Mouse (Mus musculus) hindlimb bud, embryonic 11.5 days (tissue): ENCODE data around the gene Maml3.
A peak's percentile ranks its signal among the peaks of the same experiment; 100 is the strongest.

Experiments used
- DNase-seq: peaks from one replicate; pipeline ENCODE4 v3.0.0-alpha.2; 2012; ENCODE audit warnings: low read depth, low spot score; ENCODE audit errors: extremely low spot score

Maml3 gene

DNA sequence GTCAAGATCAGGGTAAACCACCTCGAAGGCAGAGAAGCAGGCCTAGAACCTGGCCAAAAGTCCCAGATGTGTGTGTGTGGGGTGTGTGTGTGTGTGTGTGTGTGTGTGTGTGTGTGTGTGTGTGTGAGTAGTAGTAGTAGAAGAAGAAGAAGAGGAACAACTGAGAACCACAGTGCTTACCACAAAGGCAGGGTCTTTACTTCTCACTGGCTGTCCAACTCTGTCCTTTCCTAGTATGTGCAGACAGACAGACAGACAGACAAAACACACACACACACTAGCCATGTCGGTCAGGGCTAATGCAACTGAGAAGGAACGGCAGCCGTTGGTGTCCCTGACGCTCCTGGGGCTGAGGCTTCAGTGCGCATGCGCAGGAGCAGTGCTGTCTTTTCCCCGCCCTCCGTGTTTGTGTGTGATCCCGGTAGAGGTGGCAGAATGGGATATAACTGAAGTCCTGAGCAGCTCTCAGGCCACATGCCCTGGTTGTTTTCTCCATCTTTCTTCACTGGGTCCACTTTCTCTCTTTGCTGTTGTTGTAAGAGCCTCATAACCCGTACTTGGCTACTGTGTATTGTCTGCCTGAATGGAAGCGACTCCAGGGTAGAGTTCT is 308.6 kb downstream of the Maml3 start:
- DNase-seq = no peak

DNA sequence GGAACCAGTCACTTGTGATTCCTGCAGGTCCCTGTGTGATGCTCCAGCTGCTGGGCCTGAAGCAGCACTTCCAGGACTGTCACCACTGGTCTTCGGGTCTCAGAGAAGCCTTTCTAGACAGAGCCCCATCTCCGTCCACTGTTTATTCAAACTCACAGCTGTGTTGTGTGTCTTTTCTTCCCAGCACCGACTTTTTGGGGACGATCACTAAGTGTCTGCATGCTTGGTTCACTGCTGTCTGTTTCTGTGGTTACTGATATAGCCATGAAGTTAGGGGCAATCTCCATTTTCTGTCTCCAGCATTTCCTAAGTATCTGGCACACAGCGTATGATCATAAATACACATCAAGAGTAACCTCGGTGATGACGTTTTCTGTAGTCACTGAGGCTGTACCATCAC is 313.3 kb downstream of the Maml3 start:
- DNase-seq = no peak

DNA sequence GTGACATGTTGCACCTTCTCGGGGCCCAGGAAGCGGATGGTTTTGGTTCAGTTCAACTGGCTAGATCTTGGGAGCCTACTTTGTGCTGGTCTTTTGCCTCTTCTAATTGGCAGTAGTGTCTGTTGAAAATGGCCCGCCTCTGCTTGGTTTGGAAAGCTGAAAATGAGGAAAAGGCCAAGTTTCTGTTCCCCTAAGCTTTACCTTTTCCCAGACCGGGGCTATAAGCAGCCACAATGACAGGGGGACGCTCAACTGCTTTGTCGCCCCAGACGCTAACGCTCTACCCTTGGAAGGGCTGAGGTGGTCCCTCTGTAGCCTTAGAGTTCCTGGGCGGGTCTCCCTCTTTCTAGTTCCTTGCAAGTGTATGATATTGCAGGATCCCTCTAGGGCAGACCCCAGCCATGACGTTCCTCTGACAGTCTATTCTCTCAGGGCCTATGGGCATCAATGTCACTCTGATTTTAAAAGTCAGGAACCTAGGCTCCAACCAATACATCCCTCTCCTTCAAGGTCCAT is 315.4 kb downstream of the Maml3 start:
- no peak for DNase-seq

DNA sequence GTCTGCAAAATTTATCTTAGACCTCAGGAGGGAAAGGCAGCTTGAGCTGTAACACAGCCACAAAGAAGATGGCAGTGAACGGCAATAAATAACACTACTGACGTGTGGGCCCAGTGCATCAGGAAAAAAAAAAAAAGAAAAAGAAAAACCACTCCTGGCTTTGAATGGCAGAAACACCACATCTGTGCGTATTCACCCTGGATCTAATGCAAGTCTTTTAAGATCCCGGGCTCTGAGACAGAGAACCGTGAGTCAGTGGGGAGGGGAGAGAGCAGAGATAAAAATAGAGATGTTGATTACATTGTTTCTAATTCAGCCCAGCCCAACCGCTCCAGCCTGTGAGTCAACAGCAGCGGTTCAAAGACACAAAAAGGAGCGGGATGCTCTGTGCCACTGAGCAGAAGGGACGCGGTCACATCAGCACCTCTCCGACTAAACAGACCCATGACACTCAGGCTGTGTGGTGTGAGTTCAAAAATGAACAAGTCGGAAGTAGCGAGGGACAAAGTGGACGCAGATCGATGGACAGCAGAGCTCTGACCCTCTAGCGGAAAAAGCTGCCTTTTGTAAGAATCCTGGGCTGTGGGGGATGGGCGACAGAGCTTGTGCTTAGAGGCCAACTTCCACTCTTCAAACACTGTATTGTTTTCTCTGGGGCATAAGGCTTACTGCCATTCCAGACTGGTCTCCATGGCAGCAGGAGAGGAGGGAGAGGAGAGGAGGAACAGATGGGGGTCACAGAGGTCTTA is 316.1 kb downstream of the Maml3 start:
- peak; percentile 56 for DNase-seq

DNA sequence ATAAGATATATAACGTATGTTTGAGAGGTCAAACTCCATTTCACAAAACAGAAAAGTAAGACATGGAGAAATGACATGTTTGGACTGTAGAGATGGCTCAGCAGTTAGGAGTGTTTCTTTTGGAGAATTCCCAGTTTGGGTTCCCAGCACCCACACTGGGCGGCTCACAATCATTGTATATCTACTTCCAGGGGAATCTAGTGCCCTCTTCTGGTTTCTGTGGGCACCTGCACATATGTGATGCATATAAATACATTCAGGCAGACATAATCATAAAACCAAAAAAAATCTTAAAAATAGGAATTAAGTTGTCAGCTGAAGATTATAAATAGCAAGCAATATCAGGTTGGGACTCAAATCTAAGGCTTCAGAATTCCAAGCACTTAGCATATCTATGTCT is 316.9 kb downstream of the Maml3 start:
- DNase-seq = no peak

DNA sequence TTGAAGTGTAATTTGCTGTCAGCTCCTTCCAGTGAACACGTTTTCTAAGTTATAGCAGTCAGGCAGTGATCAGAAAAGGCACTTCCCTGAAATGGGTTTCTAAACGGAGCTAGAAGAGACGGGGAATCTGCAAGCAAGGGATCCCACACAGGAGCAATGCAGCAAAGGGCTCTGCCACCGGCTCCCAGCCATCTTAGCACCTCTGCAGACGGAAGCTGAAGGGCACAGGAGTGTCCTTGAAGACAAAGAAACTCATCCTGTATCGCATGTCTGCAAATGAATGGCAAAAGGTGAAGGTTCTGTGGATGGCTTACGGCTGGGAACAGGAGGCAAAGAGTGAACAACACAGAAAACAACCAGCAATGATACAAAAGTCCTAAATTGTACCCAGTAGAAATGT is 319.1 kb downstream of the Maml3 start:
- no peak for DNase-seq

DNA sequence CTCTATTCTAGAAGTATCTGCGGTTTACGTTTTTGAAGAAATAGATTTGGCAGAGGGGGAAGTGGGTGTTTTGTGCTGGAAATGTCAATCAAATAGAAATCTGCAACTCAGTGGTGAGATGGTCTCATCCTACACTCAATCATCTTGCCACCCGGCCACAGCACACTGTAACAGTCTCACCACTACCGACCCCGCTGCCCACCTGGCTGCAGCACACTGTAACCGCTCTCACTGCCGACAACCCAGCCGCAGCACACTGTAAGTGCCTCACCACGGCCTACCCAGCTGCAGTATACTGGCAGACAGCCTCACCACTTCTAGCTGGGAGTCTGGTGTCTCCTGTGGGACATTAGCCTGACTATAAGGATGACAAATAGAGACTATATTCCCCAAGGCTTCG is 322.7 kb downstream of the Maml3 start:
- no peak for DNase-seq

DNA sequence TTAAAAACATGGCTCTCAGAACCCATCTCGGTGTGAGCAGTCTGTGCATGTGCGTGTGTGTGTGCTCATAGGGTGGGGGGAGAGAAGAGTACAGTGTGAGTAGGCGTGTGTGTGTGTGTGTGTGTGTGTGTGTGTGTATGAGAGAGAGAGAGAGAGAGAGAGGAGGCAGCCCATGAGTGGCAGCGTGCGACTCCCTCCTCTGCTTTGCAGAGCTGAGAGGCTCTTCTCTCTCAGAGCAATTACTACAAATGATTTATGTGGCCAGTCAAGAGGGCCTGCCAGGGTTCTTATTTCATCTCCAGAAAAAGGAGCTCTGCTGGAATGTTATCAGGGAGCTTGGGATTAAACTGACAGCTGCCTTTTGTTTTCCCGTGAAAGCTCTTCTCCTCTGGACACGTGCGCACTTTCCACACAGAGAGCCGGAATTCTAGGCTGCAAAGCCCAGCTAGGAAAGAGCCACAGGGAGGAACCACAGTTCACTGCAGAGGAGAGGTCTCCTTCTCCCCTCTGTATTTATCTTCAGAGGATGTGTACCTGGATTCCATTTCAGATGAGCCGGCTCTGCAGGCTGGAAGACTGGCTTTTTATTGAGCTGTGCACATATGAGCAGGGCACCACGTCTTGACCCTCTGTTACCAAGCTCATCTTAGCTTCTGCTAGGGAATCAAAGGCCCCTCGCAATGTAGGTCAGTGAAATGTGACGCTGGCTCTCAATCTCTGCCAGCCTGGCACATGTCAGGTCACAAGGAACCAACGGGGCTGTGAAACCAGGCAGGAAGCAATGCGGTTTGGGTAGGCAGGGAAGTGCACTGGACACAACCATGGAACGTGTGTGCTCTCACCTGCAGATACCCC is 325.9 kb downstream of the Maml3 start:
- DNase-seq = peak; percentile 26

DNA sequence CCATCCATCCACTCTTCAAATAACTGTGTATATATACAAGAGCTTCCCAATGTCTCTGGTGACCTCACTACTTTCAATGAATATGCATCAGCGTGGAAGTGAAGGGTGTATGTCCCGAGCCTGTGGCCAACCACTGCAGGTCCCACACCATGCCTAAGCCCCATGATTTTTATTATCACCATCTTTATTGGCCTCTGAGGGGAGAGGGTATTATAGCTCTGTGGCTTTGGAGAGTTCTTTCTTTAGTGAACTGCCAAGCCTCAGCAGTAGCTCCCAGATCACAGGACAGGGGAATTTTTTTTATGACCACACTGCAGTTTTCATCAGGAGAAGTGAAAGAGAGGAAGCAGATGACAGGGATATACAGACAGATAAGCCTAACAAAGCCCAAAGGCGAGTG is 326.7 kb downstream of the Maml3 start:
- no peak for DNase-seq

DNA sequence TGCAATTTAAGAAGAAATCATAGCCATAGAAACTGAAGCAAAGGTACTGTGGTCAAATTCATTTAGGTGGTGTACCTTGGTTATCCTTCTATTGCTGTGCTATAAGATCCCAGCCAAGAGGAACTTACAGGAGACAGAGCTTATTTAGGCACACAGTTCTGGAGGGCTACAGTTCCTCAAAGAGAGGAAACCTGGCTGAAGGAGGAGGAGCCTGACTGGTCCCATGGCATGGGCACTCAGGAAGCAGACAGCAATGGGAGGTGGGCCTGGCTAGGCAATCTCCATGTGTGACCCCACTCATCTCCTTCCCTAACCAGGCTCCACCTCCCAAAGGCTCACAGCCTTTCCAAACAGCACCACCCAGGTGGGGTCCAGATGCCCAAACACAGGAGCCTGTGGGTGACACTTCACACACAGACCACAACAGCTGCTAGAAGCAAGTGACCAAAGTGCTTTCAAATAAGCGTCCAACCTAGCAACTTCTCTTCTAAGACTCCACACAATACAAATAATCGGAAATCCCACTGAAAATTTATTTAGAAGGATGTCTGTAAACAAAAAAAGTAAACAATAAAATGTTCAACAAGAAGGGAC is 328.8 kb downstream of the Maml3 start:
- no peak for DNase-seq

DNA sequence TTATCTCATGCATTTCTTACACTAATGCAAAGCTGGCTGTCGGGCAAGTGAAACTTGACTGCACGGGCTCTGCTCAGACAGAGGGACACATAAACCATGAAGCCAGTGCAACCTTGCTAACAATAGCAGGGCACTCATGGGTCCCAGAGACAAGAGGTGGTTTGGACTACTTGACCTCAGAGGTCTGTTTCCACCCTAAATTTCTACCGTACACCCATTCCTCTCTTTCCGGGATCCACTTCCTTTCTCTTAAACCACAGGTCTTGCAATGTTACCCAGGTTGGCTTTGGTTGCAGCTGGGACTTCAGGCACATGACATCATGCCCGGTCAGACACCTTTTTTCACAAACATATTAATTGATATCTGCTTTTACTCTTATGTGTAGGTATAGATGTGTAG is 331.3 kb downstream of the Maml3 start:
- no peak for DNase-seq

DNA sequence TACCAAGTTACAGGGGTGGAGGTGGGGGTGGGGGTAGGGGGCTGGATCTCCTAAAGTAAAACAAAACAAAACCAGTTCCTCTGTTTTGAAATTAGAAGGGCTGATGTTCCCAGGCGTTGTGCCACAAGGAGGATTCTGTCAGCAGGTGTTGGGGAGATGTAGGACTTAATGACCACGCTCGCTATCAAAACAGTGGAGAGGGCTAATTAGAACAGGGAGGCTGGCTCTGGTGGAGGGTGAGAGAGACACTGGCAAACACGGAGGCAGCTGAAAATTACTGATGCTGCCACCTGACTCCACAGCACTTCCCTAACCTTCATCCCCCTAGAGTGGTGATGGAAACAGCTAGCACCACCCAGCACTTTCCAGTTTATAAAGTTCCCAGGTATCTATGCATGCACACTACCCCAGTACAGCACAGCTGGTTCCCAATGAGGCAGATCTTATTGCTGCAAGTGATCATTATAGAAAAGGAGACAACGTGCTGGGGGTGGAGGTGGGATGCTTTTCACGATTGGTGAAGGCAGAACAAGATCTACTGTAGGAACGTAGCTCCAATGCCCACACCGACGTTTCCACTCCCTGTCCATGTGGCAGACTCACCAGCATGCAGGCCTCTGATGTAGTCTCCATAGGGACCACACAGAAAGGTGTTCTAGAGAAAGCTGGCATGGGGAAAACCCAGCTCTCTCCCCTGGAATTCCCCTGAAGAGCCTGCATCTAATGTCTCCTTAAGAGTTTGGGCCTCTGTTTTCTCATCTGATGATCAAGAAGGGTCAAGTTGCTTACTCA is 332.8 kb downstream of the Maml3 start:
- no peak for DNase-seq

DNA sequence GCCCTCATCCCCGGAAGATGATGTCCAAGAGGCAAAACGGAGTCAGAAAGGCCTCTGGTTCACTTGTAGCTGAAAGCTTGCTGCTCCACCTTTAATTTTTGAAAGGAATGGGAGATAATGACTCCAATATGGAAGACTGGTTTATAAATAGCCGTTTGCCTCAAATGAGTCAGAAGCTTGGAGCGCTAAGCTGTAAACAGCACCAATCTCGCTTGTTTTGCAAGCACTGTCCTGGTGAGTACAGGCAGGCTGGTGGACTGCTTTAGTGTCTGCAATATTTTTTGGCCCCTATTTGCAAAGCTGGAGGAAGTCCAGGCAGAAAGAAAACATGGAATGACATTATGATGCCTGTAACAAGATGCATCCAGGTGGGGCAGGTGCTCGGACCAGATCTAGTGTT is 335.7 kb downstream of the Maml3 start:
- no peak for DNase-seq

DNA sequence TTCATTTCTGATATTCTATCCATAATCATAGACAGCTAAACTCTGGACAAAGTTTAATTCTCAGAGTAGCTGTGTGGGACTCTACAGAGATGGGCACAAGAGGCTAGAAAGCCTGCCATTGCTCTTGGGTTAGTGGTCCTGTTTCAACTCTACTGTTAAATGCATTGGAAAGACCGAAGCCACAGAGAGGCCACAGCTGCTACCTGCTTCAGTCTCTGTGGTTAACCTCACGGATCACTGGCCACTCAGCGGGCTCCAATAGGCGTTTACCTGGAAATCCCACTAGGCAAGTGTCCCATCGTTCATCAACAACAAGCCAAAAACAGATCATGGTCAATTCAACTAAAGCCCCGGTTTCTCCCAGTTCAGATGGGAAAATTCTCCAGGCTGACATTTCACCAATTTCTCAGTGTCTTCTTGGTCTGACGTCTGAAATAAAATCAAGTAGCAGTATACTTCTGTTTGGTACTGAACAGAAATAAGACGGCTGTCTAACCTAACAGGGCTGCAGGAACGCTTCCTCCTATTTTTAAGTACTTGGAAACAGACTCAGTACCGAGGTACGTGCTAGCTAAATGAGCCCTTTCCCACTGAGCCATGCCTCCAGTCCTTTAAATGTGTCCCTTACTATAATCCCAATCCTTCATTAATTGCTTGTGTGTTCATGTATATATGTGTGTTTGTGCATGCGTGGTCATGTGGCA is 339.5 kb downstream of the Maml3 start:
- DNase-seq = no peak

DNA sequence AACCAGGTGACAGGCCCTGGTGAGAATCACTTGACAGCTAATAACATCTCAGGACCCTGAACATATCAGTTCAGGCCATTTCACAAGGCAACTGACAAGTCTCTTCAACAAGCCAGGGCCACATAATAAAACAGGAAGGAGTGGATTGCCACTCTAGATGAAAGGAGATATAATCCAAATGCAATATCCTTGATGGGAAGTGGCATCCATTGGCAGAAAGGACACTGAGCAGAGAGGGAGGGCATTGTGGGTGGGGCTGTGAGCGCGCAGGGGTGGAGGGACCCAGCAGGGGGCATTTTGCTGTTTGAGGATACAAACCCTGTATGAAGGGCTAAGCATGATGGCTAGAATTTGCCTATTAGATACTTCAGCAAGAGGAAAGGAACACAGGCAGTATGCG is 340.7 kb downstream of the Maml3 start:
- DNase-seq = no peak

DNA sequence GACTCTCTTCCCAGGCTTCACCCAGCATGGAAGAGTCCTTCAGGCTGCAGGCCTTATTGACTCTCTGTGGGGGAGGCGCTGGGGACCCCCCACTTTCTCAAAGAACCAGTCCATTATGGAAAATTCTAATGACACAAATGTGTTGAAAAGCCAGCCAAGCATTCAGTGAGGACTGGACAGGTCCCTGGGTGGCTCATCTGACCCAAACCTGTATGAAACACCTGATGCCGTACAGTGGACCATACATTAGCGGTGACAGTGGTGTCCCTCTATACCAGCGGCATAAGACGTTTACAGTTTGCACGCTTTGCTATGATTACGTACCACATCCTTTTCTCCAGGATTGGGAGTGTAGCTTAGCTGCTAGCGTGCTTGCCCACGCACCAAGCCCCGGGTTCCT is 342.0 kb downstream of the Maml3 start:
- no peak for DNase-seq

DNA sequence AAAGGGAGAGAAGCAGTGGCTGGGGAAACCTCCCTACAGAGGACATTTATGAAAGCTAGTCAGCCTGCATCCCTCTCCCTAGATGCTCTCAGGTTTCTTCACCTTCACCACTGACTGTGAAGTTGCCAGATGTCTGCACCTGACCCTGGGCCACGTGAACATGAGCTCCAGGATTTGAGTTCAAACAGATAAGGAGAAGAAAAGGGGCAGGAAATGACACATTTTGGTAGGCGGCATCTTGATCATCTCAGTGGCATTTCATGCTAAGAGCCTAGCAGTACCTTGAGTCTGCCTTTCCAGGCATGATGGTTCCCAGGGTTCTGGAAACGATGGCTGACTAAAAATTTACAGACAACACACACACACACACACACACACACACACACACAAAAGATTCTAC is 345.3 kb downstream of the Maml3 start:
- DNase-seq = no peak

DNA sequence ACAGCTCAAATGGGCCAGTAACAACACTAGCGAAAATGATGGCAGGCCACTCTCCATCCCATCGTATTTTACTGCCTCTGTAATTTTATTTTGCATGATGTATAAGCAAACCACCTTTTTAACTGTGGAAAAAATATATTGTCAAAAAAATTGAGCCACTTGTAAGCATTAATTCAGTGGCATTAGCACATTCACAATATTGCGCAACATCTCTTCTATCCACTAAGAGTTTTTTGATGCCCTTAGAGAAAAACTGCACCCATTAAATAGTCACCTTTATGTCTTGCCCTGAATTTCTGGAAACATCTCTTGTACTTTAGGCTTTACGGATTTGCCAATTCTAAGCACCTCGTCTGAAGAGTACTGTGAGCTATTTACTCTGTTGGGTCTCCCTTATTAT is 347.8 kb downstream of the Maml3 start:
- DNase-seq = no peak

DNA sequence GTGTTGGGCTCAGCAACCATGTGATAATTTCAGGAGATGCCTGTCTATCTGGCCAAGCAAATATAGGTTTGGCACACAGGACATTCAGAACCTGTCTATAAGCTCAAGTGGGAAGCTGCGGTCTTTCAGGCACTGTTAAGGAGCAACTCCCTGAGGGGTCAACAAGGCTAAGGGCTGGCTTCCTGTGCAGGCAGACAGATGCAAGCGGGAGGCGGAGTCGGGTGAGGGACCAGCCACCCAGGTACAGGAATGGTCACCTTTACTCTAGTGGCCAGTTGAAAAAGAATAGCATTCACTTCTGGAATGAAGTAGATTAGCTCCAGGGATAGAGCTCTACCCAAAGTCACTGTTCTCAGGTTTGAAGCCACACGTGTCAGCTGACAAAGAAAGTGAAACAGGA is 348.6 kb downstream of the Maml3 start:
- DNase-seq = no peak

DNA sequence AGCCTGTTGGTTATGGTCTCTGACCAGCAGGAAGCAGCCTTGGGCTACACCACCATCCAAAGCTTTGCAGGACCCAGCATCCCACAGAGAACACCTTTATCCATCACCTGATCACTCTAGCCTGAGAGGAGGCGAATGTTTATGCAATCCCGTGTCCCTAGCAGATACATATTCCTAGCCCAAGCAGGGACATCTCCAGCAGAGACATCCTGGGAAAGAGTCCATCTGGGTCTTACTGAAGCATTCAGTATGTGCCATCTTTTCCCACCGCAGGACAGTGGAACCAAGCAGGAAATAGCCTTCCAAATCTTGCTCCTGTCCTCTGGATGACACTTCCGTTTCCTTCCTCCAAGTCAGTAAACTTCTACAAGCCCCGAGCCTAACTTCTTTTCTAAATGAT is 351.6 kb downstream of the Maml3 start:
- DNase-seq = no peak
